Mouse (Mus musculus): ENCODE measurements at regions not wholly inside any gene's neighbourhood (a gene's known extent, or its start where the extent isn't known, plus 50 kb on each side); places are given as distances from the start of the nearest gene placed in this dataset.

GRCm38 (mm10) chr6:74033811-74034210 lies 564.3 kb upstream of the 4931417E11Rik start:
- H3K36me3 ChIP-seq (ENCODE audit: insufficient read depth): no peaks in the 10 kb centered on the region
- H3K9ac ChIP-seq: no peak overlapping the region
- ATAC-seq (peak; percentile 32; the same call in 1 of the 2 replicates), DNase-seq (no peak)
- H3K27ac ChIP-seq (ENCODE audit: low read depth, low read length): no peak overlapping the region
- TF ChIP-seq CTCF (IDR thresholded peaks at IDR 0.05; ENCODE audit: low read depth): no peak
- 63% methylated on average over 1 of the region's 1 CpGs for WGBS
- H3K27me3 ChIP-seq (ENCODE audit: insufficient read depth, low read length): no peaks in the 10 kb centered on the region
- no peaks in the 10 kb centered on the region for H3K4me1 ChIP-seq (ENCODE audit: insufficient read depth)
- H3K4me3 ChIP-seq (ENCODE audit: low read depth, low read length): no peak overlapping the region
- no peaks in the 10 kb centered on the region for H3K9me3 ChIP-seq (ENCODE audit: low read length)
- H3K4me2 ChIP-seq (ENCODE audit: low read depth): no peak overlapping the region

GRCm38 (mm10) chr6:74017107-74017506 lies 547.6 kb upstream of the 4931417E11Rik start:
- Histone ChIP-seq H3K4me3 (ENCODE audit: low read depth, low read length) (no peak overlapping the region), H3K4me1 (ENCODE audit: insufficient read depth) (no peaks in the 10 kb centered on the region), H3K27me3 (ENCODE audit: insufficient read depth, low read length) (no peaks in the 10 kb centered on the region), H3K36me3 (ENCODE audit: insufficient read depth) (no peaks in the 10 kb centered on the region), H3K27ac (ENCODE audit: low read depth, low read length) (no peak overlapping the region), H3K9me3 (ENCODE audit: low read length) (no peaks in the 10 kb centered on the region), H3K4me2 (ENCODE audit: low read depth) (no peak overlapping the region), H3K9ac (no peak overlapping the region)
- ATAC-seq (no peak; the same call in 1 of the 2 replicates), DNase-seq (no peak)
- no peak for TF ChIP-seq CTCF (IDR thresholded peaks at IDR 0.05; ENCODE audit: low read depth)
- WGBS: 35% methylated on average over 3 of the region's 3 CpGs

- H3K27ac ChIP-seq (ENCODE audit: low read depth, low read length): no peak overlapping the region
- H3K9ac ChIP-seq: no peak overlapping the region
- no peak for TF ChIP-seq CTCF (IDR thresholded peaks at IDR 0.05; ENCODE audit: low read depth)
- H3K27me3 ChIP-seq (ENCODE audit: insufficient read depth, low read length): no peaks in the 10 kb centered on the region
- ATAC-seq (peak; percentile 78), DNase-seq (peak; percentile 7)
- no peaks in the 10 kb centered on the region for H3K9me3 ChIP-seq (ENCODE audit: low read length)
- 63% methylated on average over 4 of the region's 4 CpGs for WGBS
- no peak overlapping the region for H3K4me2 ChIP-seq (ENCODE audit: low read depth)
- H3K4me1 ChIP-seq (ENCODE audit: insufficient read depth): no peaks in the 10 kb centered on the region
- no peaks in the 10 kb centered on the region for H3K36me3 ChIP-seq (ENCODE audit: insufficient read depth)
- H3K4me3 ChIP-seq (ENCODE audit: low read depth, low read length): no peak overlapping the region
Observed at GRCm38 (mm10) chr6:73981742-73982141, 512.3 kb upstream of the 4931417E11Rik start.

GRCm38 (mm10) chr6:73949934-73950293 lies 480.4 kb upstream of the 4931417E11Rik start:
- peak; percentile 3 for DNase-seq

GRCm38 (mm10) chr6:73949121-73949933 lies 479.9 kb upstream of the 4931417E11Rik start:
- TF ChIP-seq CTCF (IDR thresholded peaks at IDR 0.05; ENCODE audit: low read depth): no peak
- Histone ChIP-seq H3K36me3 (ENCODE audit: insufficient read depth) (no peaks in the 10 kb centered on the region), H3K4me3 (ENCODE audit: low read depth, low read length) (no peak overlapping the region), H3K9ac (no peak overlapping the region), H3K27me3 (ENCODE audit: insufficient read depth, low read length) (no peaks in the 10 kb centered on the region), H3K4me2 (ENCODE audit: low read depth) (no peak overlapping the region), H3K9me3 (ENCODE audit: low read length) (no peaks in the 10 kb centered on the region), H3K27ac (ENCODE audit: low read depth, low read length) (peak overlapping the region; percentile 23; the same call in 1 of the 2 replicates), H3K4me1 (ENCODE audit: insufficient read depth) (no peaks in the 10 kb centered on the region)
- DNase-seq (peak; percentile 20), ATAC-seq (peak; percentile 29)
- WGBS: 37% methylated on average over 5 of the region's 5 CpGs

More at GRCm38 (mm10) chr6:73949934-73950293, 480.4 kb upstream of the 4931417E11Rik start:
- Histone ChIP-seq H3K9me3 (ENCODE audit: low read length) (no peaks in the 10 kb centered on the region), H3K4me2 (ENCODE audit: low read depth) (no peak overlapping the region), H3K9ac (no peak overlapping the region), H3K4me3 (ENCODE audit: low read depth, low read length) (no peak overlapping the region), H3K27ac (ENCODE audit: low read depth, low read length) (peak overlapping the region; percentile 23; the same call in 1 of the 2 replicates), H3K27me3 (ENCODE audit: insufficient read depth, low read length) (no peaks in the 10 kb centered on the region), H3K36me3 (ENCODE audit: insufficient read depth) (no peaks in the 10 kb centered on the region), H3K4me1 (ENCODE audit: insufficient read depth) (no peaks in the 10 kb centered on the region)
- ATAC-seq: peak; percentile 62
- no peak for TF ChIP-seq CTCF (IDR thresholded peaks at IDR 0.05; ENCODE audit: low read depth)

- H3K4me1 ChIP-seq (ENCODE audit: insufficient read depth): no peaks in the 10 kb centered on the region
- H3K27me3 ChIP-seq (ENCODE audit: insufficient read depth, low read length): no peaks in the 10 kb centered on the region
- no peak for TF ChIP-seq CTCF (IDR thresholded peaks at IDR 0.05; ENCODE audit: low read depth)
- ATAC-seq: no peak
- no peak overlapping the region for H3K4me3 ChIP-seq (ENCODE audit: low read depth, low read length)
- no peaks in the 10 kb centered on the region for H3K9me3 ChIP-seq (ENCODE audit: low read length)
- 32% methylated on average over 2 of the region's 2 CpGs for WGBS
- no peak overlapping the region for H3K9ac ChIP-seq
- H3K27ac ChIP-seq (ENCODE audit: low read depth, low read length): no peak overlapping the region
- DNase-seq: peak; percentile 10
- H3K4me2 ChIP-seq (ENCODE audit: low read depth): no peak overlapping the region
- H3K36me3 ChIP-seq (ENCODE audit: insufficient read depth): no peaks in the 10 kb centered on the region
Observed at GRCm38 (mm10) chr6:73913426-73914404, 444.2 kb upstream of the 4931417E11Rik start.

All from forebrain, postnatal 0 days (tissue).